Mouse (Mus musculus) midbrain, embryonic 16.5 days (tissue): ENCODE results near the gene Aagab. TPM values are rescaled to one million over a fixed set of nuclear protein-coding genes. Genes with fewer than 3 reads are reported as not detected.
A peak's percentile ranks its signal among the peaks of the same experiment; 100 is the strongest.

Experiments used
- ATAC-seq: fragments of 200-750 bp; cut with Nextera tagmentation; 2 replicates; pipeline ENCODE4 v1.8.0; 2017; ENCODE audit warnings: moderate TSS enrichment
- H3K27ac ChIP-seq: fragments of 300-500 bp; sonication (generic); 2 replicates; pipeline ENCODE4 v1.5.1; 2014; ENCODE audit warnings: mild to moderate bottlenecking, low read length, mixed read lengths
- H3K27me3 ChIP-seq: fragments of 300-500 bp; sonication (generic); 2 replicates; pipeline ENCODE4 v1.6.1; 2014; ENCODE audit warnings: low read depth, low read length, mixed read lengths; ENCODE audit not compliant: control insufficient read depth, insufficient read depth
- H3K36me3 ChIP-seq: fragments of 300-500 bp; sonication (generic); 2 replicates; pipeline ENCODE4 v1.6.1; 2014; ENCODE audit warnings: mild to moderate bottlenecking, low read length, moderate library complexity, mixed read lengths; ENCODE audit not compliant: control insufficient read depth, insufficient read depth
- H3K4me1 ChIP-seq: fragments of 300-500 bp; sonication (generic); 2 replicates; pipeline ENCODE4 v1.6.1; 2014; ENCODE audit warnings: mild to moderate bottlenecking, low read length, mixed read lengths; ENCODE audit not compliant: control insufficient read depth, insufficient read depth
- H3K4me2 ChIP-seq: fragments of 300-500 bp; sonication (generic); 2 replicates; pipeline ENCODE4 v1.6.1; 2014; ENCODE audit warnings: mild to moderate bottlenecking, low read length, mixed read lengths
- H3K4me3 ChIP-seq: fragments of 300-500 bp; sonication (generic); 2 replicates; pipeline ENCODE4 v1.5.1; 2014; ENCODE audit warnings: low read depth, mild to moderate bottlenecking, low read length, moderate library complexity, mixed read lengths
- H3K9ac ChIP-seq: fragments of 300-500 bp; sonication (generic); 2 replicates; pipeline ENCODE4 v1.6.1; 2014; ENCODE audit warnings: low read depth, low read length, mixed read lengths
- H3K9me3 ChIP-seq: fragments of 300-500 bp; sonication (generic); replicated peaks from 2 replicates; pipeline ENCODE4 v1.6.1; 2014; ENCODE audit warnings: mild to moderate bottlenecking, low read length, mixed read lengths; ENCODE audit not compliant: control insufficient read depth, poor library complexity, severe bottlenecking
- WGBS: fragments of 180-500 bp; shearing (Covaris S2); extraction: QIAGEN DNeasy Blood & Tissue Kit; methylation state at CpG from one replicate; pipeline ENCODE4 v1.1.7; 2014; 5-methylcytosine and 5-hydroxymethylcytosine counted together
- polyA plus RNA-seq: library from polyadenylated mRNA; unstranded; fragments of >200 nt; fragmentation: Nextera tagmentation; extraction: Ambion mirVana; gene quantifications from 2 replicates; pipeline ENCODE4 v1.2.1, GENCODE M21; 2015

Aagab gene
- polyA plus RNA-seq: 69.6 and 70.7 TPM in 2 replicates

GRCm38 (mm10) chr9:63602043-63602939 is at the start of gene Aagab, which contains the start of gene Iqch:
Aagab (plus strand) TSS chr9:63602660.
Iqch (minus strand) TSS chr9:63602493.
- Histone ChIP-seq H3K4me2 (peak within 1 kb of the TSS; percentile 62), H3K4me3 (peak within 1 kb of the TSS; percentile 93)
- ATAC-seq: peak; percentile 96

GRCm38 (mm10) chr9:63553628-63554027 is 48.8 kb upstream of the Aagab start:
- H3K27ac ChIP-seq: no peak overlapping the region
- no peak overlapping the region for H3K4me3 ChIP-seq
- H3K9me3 ChIP-seq: no peaks in the 10 kb centered on the region
- no peak for ATAC-seq
- no peak overlapping the region for H3K9ac ChIP-seq
- WGBS: 84% methylated on average over 3 of the region's 3 CpGs
- H3K36me3 ChIP-seq: no peaks in the 10 kb centered on the region
- H3K4me1 ChIP-seq: 0 out of 2 replicates have a peak, but pooled peaks cover 2% of the 10 kb centered on the region
- H3K27me3 ChIP-seq: no peaks in the 10 kb centered on the region; the same call in none of the 2 replicates
- no peak overlapping the region for H3K4me2 ChIP-seq

More at GRCm38 (mm10) chr9:63602043-63602939, at the start of gene Aagab, which contains the start of gene Iqch:
- peaks cover 11% of the 10 kb centered on the region for H3K4me1 ChIP-seq
- WGBS: 2% methylated on average over 57 of the region's 70 CpGs
- no peaks in the 10 kb centered on the region for H3K27me3 ChIP-seq
- H3K36me3 ChIP-seq: no peaks in the 10 kb centered on the region
- no peaks in the 10 kb centered on the region for H3K9me3 ChIP-seq
- H3K27ac ChIP-seq: peak within 1 kb of the TSS; percentile 89
- H3K9ac ChIP-seq: peak within 1 kb of the TSS; percentile 91

DNA sequence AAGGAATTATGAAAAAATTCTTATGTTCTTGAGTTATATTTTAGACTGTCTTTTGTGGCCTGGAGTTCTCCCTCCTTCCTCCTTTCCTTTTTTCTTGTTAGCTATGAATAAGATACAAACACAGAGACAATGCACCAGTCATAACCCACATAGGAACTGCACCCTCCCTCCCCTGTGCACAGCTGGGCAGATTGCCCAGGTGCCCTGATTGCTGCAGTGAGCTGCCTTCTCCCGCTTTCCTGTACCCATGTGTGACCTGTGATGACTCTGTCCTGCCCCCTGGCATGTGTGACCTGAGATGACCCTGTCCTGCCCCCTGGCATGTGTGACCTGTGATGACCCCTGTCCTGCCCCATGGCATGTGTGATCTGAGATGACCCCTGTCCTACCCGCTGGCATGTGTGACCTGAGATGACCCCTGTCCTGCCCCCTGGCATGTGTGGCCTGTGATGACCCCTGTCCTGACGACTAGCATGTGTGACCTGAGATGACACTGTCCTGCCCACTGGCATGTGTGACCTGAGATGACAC is 46.9 kb upstream of the Aagab start:
- no peak overlapping the region for H3K4me3 ChIP-seq
- no peaks in the 10 kb centered on the region for H3K27me3 ChIP-seq
- no peaks in the 10 kb centered on the region for H3K9me3 ChIP-seq
- no peak overlapping the region for H3K27ac ChIP-seq
- H3K36me3 ChIP-seq: no peaks in the 10 kb centered on the region
- ATAC-seq: no peak
- no peak overlapping the region for H3K4me2 ChIP-seq
- no peak overlapping the region for H3K9ac ChIP-seq
- no peaks in the 10 kb centered on the region for H3K4me1 ChIP-seq
- WGBS: 72% methylated on average over 3 of the region's 3 CpGs

DNA sequence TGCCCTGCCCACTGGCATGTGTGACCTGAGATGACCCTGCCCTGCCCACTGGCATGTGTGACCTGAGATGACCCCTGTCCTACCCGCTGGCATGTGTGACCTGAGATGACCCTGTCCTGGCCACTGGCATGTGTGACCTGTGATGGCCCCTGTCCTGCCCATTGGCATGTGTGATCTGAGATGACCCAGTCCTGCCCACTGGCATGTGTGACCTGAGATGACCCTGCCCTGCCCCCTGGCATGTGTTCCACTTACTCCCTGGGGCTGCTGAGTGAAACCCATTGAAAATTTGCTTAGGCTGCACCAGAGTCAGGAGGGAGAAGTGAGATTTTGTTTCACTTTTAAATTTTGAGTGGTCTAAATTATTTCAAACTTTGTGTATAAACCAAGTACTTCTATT is 46.1 kb upstream of the Aagab start:
- Histone ChIP-seq H3K27ac (no peak overlapping the region), H3K27me3 (no peaks in the 10 kb centered on the region), H3K4me3 (no peak overlapping the region), H3K4me1 (no peaks in the 10 kb centered on the region), H3K9ac (no peak overlapping the region), H3K36me3 (no peaks in the 10 kb centered on the region), H3K9me3 (no peaks in the 10 kb centered on the region), H3K4me2 (no peak overlapping the region)
- WGBS: 100% methylated on average over 1 of the region's 1 CpGs
- no peak for ATAC-seq

DNA sequence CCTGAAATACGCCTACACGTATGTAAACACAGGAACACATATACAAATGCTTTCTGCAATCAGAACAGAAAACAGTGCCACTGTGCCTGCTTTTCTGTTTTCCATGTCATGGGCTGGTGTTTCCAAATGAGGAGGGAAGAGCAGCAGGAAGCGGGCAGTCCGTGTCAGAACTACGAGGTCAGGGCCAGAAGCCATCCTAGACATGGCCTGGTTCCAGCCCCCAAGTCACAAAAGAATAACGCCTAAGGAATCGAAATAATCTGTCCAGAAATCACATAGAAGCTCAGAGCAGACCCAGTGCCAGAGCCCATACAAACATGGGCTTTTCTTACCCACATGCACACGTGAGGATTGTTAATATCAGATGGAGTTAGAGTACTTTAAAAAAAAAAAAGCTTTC is 45.5 kb upstream of the Aagab start:
- no peak overlapping the region for H3K9ac ChIP-seq
- no peaks in the 10 kb centered on the region for H3K27me3 ChIP-seq
- no peak overlapping the region for H3K4me3 ChIP-seq
- no peak overlapping the region for H3K4me2 ChIP-seq
- 76% methylated on average over 8 of the region's 8 CpGs for WGBS
- no peaks in the 10 kb centered on the region for H3K4me1 ChIP-seq
- no peaks in the 10 kb centered on the region for H3K9me3 ChIP-seq
- ATAC-seq: no peak
- no peak overlapping the region for H3K27ac ChIP-seq
- H3K36me3 ChIP-seq: no peaks in the 10 kb centered on the region

- ATAC-seq: no peak
- H3K36me3 ChIP-seq: no peaks in the 10 kb centered on the region
- H3K4me2 ChIP-seq: no peak overlapping the region
- no peak overlapping the region for H3K27ac ChIP-seq
- H3K27me3 ChIP-seq: no peaks in the 10 kb centered on the region
- WGBS: 51% methylated on average over 8 of the region's 8 CpGs
- no peaks in the 10 kb centered on the region for H3K4me1 ChIP-seq
- no peak overlapping the region for H3K4me3 ChIP-seq
- no peak overlapping the region for H3K9ac ChIP-seq
- no peaks in the 10 kb centered on the region for H3K9me3 ChIP-seq
Measured at GRCm38 (mm10) chr9:63561931-63562330, 40.5 kb upstream of the Aagab start.

DNA sequence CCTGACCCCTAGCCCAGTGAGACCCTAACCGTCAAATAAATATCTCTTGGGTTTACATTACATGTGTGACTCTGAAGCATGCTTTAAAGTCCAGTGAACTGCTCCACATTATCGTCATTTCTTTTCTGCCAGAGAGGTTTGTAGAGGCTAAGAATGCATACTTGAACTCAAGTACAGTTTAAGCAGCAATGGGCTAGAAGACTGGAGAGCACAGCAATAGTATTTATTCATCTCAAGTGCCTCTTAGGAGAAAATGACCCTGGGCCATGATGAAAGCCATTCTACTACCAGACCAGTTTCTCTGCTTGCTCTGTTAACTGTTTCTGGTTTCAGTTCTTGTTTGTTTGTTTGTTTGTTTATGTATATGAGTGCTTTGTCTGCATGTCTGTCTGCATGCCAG is 39.0 kb upstream of the Aagab start:
- peaks cover 2% of the 10 kb centered on the region; the same call in 1 of the 2 replicates for H3K4me1 ChIP-seq
- H3K27ac ChIP-seq: no peak overlapping the region
- no peak overlapping the region for H3K4me2 ChIP-seq
- H3K27me3 ChIP-seq: peaks cover 2% of the 10 kb centered on the region; the same call in 1 of the 2 replicates
- WGBS: 80% methylated on average over 2 of the region's 2 CpGs
- H3K9me3 ChIP-seq: no peaks in the 10 kb centered on the region
- no peak for ATAC-seq
- H3K4me3 ChIP-seq: no peak overlapping the region
- H3K9ac ChIP-seq: no peak overlapping the region
- H3K36me3 ChIP-seq: no peaks in the 10 kb centered on the region

- WGBS: 69% methylated on average over 6 of the region's 6 CpGs
- H3K9me3 ChIP-seq: no peaks in the 10 kb centered on the region
Measured at GRCm38 (mm10) chr9:63568314-63568713, 34.1 kb upstream of the Aagab start.

GRCm38 (mm10) chr9:63568808-63569207 is 33.7 kb upstream of the Aagab start:
- 13% methylated on average over 8 of the region's 8 CpGs for WGBS
- Histone ChIP-seq H3K4me1 (peaks cover 9% of the 10 kb centered on the region), H3K4me2 (no peak overlapping the region), H3K36me3 (no peaks in the 10 kb centered on the region), H3K27me3 (peaks cover 2% of the 10 kb centered on the region), H3K9ac (no peak overlapping the region), H3K9me3 (no peaks in the 10 kb centered on the region), H3K4me3 (no peak overlapping the region), H3K27ac (no peak overlapping the region)
- no peak for ATAC-seq

More at GRCm38 (mm10) chr9:63568314-63568713, 34.1 kb upstream of the Aagab start:
- no peak overlapping the region for H3K4me2 ChIP-seq
- peaks cover 2% of the 10 kb centered on the region for H3K27me3 ChIP-seq
- no peak overlapping the region for H3K27ac ChIP-seq
- no peak overlapping the region for H3K9ac ChIP-seq
- no peaks in the 10 kb centered on the region for H3K36me3 ChIP-seq
- no peak for ATAC-seq
- H3K4me3 ChIP-seq: no peak overlapping the region
- H3K4me1 ChIP-seq: peaks cover 9% of the 10 kb centered on the region
